Mouse (Mus musculus) thymus, postnatal 14 days (tissue): Measurements from ENCODE around the gene Smarcd3.

ENCODE experiments used
- DNase-seq: peaks from one replicate; pipeline ENCODE4 v3.0.0; 2021

Gene Smarcd3

DNA sequence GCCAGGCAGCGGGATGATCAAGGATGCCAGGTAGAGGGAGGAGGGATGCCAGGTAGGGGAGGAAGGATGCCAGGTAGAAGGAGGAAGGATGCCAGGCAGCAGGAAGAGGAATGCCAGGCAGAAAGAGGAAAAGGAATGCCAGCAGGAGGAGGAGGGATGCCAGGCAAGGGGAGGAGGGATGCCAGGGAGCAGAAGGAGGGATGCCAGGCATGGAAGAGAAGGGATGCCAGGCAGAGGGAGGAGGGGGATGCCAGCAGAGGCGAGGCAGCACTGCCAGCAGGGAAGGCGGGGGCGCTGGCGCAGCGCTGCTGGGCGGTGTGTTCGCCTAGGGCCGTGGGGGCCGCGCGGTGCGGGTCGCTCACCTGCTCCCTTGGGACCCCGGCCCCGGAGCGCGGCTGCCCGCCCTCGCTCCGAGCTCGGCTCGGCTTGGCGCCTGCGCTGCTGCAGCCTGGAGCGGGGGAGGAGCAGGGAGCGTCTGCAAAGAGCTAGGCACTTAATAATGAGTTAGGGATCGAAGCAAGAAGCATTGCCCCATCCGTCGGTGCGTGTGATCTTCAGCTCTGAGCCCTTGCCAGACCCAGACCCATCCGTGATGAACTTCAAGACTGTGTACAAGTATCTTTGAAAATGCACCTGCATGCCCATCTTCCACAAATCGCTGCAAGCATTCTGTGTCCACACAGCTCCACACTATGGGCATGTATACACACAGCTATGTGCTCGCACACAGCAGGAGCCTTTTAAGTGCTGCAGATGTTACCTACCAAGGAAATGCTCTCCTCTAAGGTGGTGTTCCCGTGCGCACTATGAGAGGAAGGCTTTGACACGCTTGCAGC lies at the start of gene Smarcd3:
Smarcd3 (minus strand) TSS at position 426 of the 836 bp plus-strand sequence.
- DNase-seq: no peak

DNA sequence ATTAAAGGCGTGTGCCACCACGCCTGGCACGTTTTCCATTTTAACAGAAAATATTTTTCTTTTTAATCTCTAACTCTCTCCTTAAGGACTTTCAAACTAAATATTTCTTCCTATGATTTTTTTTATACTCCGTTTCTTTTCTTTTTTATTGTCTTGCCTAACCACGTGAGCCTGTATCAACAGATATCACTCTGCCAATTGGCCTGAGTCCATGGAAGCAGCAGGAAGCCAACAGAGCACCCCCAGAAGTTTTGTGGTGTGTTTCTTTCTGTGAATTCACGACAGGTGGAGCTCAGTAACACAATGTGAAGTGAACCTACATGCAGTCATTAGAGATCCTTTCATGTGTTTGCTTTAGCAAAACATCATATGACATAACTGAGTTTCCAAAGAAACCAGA lies 37.2 kb upstream of the Smarcd3 start:
- DNase-seq: no peak

DNA sequence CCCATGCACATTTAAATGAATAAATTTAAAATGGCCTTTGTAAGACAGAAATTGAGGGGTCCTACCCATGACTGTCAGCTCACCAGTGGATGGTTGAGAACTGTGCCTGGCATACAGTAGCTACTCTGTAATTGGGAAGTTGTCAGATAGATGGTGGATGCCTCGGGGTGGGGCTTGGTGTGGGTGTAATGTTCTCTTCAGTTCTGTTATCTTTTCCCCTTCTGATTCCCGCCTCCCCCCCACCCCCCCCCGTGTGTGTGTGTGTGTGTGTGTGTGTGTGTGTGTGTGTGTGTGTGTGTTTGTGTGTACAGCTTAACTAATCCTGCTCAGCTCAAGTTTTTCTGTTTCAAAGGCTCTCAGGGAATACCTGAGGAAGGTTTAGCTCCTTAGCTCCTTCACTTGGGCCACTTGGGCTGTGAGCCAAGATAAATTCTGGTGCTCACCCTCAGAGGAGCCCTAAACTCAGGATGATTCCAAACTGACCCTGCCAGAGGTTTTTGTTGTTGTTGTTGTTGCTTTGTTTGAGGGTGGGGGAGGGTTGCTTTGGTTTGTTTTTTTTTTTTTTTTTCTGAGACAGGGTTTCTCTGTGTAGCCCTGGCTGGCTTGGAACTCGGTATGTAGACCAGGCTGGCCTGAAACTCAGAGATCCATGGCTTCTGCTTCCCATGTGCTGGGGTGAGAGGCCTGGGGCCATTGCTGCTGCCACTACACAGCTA lies 35.7 kb upstream of the Smarcd3 start:
- no peak for DNase-seq

DNA sequence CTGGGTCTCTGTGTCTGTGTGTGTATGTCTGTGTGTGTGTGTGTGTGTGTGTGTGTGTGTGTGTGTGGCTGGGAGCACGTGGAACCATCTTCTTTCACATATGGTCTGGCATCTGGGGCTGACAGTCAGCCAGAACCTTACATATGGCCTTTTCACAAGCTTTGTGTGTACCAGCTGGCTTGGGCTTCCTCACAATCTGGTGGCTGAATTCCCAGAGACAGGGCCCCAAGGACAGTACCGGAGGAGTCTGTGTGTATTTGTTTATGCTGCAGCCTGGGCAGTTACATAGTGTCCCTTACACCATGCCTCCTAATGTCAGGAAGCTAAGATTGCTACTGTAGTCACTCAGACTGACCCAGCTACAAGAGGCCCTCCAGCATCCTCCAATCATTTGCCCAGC lies 32.9 kb upstream of the Smarcd3 start:
- no peak for DNase-seq

DNA sequence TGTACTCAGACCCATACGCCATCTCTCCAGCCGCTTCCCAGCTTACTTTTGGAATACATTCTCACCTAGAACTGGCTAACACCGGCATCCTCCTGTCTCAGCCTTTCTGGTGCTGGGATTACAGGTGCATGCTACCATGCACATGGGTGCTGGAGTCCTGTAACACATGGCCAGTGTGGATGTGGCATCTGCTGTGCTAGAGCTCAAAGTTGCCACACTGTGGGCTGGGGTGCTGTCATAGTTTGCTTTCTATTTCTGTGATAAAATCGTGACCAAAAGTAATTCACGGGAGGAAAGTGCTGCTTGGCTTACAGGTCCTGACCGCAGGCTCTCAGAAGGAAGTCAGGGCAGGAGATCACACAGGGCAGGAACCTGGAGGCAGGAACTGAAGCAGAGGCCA lies 30.3 kb upstream of the Smarcd3 start:
- DNase-seq: no peak

DNA sequence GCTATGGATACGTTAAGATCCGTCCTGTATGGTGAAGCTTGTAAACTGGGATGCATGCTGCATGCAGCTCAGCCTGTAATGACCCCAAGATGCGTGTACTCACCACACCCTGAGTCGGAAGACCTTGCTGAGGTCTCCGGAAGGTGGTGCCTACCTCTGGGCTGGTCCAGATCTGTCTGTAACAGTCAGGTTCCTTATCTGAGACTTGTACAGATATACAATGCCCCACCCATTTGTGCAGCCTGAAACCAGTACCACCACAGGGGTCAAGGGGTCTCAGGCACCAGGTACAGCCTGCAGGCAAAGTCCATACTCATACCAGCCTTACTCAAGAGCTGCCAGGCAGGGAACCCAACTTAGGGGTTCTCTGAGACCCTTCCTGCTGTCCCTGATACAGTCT lies 28.6 kb upstream of the Smarcd3 start:
- no peak for DNase-seq

DNA sequence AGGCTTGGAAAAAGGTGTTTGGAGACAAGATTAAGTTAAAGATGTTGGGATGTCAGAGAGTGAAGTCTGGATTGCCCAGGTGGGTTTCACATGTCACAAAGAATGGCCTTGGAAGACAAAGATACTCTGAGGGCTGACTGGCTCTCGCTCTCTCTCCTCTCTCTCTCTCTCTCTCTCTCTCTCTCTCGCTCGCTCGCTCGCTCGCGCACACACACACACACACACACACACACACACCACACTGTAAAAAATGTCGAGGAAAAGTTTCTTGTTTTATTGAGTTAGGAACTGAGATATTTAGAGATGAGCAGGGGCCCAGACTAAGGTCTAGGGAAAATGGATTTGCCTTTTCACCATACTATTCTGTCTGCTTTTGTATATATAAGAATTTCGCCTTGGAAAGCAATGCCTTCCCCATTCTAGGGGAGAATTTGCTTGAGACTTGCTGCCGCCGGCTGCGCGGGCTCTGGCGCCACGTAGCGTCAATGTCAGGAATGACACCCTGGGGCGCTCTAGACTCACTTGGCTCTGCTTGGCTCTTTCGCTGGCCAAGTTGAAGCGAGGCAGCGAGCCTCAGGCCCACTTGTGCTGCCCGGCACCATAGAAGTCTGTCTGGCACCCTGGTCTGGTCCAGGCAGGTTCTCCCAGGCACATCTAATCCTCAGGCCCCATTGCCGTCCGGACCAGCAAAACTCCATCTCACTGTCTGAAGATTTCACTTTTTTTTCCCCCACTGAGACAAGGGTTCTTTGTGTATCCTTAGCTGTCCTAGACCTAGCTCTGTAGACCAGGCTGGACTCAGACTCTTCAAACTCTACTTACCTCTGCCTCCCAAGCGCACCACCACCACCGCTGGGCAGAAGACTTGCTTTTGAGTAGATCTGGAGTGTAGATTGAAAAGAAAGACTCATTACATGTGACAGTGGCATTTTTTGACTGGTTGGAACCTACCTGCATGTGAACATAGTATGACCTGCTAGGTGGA lies 27.8 kb upstream of the Smarcd3 start:
- peak; percentile 71 for DNase-seq

DNA sequence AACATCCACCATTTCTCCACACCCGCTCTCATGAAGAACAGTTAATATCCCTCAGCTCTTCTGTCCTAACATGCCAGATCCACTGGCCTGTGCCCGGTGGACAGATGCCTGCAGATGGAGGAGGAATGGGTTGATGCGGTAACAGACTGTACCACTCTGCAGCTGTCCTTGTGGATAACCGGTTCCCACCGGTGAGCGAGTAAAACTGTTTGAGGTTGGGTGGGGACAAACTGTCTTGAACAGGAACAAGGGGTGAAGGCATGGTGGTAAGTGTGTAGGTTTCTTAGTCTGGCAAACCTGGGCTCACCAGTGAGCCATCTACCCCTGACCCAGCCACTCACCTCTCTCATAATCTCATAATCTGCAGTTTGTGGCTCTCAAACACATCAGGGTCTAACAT lies 27.1 kb upstream of the Smarcd3 start:
- DNase-seq: no peak

DNA sequence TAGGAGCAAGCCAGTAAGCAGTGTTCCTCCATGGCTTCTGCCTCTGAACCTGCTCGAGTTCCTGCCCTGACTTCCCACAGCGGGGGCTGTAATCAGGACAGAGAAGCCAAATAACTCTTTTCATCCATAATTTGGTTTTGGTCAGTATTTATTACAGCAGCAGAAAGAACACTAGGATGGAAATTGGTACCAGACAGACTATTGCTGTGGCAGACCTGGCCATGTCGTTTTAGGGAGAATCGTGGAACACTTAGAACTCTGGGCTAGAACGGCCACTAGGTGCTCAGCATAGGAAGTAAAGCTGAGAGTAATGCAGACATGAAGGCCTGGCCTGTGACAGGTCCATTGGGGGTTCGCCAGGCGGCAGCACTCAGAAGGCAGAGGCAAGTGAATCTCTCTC lies 25.5 kb upstream of the Smarcd3 start:
- DNase-seq: no peak

DNA sequence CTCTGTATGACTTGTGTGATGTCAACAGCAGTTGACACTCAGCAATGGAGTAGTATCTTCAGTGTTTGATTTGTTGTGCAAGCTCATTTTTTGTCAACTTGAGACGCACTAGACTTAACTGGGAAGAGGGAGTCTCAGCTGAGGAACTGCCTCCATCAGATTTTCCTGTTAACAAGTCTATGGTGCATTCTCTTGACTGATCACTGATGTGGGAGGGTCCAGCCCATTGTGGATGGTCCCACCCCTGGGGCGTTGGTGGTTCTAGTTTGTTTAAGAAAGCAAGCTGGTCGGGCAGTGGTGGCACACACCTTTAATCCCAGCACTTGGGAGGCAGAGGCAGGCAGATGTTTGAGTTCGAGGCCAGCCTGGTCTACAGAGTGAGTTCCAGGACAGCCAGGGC lies 25.0 kb upstream of the Smarcd3 start:
- no peak for DNase-seq

DNA sequence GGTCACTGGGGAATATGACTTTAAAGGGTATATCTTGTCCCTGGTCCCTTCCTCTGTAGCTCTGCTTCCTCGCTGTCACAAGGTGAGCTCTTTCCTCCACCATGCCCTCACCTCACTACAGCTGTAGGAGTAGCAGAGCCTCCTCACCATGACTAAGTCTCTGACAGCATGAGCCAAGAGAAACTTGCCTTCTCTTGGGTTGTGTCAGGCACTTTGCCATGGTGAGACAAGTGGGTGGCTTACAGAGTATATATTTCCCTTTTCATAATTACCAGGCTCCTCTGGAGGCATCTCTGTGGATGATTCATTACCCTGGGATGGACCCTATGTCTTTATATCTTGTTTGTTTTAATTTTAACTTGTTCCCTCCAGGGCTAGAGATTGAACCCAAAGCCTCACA lies 21.2 kb upstream of the Smarcd3 start:
- DNase-seq: no peak

DNA sequence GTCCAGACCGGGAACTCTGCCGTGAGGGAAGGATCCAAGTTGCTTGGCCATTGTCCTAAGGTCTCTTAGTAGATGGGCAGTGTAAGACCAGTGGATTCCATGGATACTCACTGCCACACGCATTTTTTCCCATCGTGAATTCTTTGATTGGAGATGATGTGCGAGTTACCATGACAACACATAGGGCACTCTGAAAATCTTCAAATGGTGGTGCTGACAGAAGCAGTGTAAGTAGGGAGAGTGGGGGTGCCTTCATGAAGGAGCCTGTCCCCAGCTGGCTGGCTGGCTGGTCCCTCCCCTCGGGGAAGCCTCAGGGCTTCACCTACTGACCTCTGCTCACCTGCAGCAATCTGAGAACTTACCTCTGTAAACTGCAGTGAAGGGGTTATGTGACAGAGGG lies 14.9 kb upstream of the Smarcd3 start:
- DNase-seq: no peak

DNA sequence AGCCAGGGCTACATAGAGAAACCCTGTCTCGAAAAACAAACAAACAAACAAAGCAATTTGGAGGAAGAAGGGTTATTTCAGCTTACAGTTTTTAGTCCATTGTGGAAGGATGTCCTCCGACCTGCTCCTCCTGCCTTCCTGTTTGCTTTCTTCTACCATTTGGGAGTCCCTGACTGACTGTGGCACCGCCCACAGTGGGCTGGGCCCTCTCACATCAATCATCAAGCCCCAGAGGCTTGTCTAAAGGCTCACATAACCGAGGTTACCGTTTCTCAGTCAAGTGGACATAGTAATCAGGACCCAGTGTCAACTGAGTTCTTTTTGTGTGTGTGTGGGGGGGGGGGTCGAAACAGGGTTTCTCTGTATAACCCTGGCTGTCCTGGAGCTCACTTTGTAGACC lies 13.9 kb upstream of the Smarcd3 start:
- no peak for DNase-seq

DNA sequence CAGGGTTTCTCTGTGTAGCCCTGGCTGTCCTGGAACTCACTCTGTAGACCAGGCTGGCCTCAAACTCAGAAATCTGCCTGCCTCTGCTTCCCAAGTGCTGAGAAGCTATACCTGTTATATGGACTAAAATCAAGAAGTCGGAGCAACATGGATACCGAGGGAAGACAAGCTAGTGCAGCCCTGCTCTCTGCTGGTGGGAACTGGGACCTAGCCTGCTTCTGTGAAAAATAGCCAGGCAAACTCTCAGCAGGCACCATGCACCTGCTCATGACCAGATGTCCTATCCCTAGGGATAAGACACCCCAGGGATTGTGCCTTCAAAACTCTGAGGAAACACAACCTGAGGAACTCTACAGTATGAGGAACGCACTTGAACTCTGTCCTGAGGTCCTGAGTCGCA lies 12.8 kb upstream of the Smarcd3 start:
- DNase-seq: no peak

DNA sequence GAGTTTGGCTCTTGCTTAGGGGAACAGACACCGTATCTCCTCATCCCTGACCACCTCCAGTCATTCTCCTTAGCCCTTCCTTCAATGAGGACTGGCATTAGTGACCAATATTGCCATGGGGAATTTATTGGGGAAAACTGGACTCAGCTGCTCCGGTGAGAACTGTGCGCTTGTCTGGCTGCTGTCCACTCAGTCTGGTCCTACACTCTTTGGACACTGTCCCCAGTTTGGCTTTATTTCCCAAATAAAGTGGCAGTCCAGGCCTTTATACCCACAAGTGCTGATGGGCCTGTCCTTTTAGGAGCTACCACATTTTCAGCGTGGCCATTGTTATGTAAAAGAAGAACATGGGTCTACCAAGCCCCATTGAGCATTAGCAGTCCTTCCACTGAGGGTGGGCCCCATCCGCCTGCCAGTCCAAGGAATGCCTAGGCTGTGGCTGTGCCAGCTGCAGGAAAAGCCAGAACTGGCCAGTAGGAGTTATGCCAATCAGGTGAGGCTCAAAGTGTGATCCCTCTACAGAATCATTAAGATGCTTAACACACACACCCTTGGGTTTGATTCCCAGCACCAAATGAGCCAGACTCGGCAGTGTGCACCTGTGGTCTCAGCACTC lies 11.4 kb upstream of the Smarcd3 start:
- no peak for DNase-seq

DNA sequence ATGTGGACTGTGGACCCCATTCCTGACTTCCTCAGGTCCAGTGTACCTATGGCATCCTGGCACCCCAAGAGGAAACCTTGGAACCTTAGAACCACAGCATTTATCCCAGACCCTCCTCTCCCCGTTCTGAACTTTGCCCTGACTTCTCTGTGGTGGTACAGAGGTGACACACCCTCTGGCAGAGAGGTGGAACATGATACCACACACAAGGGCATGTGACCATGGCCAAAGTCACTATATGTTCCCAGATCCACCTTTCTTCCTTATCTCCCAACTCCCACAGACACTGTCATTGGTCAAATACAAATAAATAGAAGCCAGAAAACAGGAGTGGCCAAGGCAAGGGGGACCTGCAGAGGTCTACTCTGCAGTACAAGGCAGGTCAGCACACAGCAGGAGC lies 10.9 kb upstream of the Smarcd3 start:
- no peak for DNase-seq

DNA sequence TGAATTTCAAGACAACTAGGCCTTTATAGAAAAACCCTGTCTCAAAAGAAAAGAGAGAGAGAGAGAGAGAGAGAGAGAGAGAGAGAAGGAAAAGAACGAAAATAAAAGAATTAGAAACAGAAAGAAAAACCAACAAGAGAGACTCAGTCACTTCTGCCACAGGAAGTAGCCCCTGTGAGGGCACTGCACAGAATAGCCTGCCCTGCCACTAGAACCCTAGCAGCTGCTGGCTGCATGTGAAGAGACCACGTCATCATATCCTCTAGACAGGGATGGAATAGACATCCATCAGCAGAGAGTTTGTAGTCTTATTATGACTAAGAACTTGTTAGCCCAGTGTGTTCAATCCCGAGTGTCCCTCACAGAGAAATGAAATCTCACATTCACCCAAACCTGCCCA lies 5.5 kb upstream of the Smarcd3 start:
- DNase-seq: no peak

DNA sequence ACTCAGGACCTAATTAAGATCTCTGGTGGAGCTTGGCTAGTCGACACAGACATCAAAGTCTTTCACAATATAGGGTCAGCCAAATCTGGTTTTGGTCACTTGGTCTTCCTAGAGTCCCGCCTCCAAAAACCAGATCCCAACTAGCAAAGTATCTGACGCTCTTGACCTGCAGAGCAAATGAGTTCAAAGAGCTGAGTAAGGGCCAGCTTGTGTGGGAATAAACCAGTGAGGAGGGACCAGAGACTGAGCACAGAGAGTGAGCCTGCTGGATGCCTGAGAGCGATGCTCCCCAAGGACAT lies 560 bp upstream of the Smarcd3 start:
- DNase-seq: no peak

DNA sequence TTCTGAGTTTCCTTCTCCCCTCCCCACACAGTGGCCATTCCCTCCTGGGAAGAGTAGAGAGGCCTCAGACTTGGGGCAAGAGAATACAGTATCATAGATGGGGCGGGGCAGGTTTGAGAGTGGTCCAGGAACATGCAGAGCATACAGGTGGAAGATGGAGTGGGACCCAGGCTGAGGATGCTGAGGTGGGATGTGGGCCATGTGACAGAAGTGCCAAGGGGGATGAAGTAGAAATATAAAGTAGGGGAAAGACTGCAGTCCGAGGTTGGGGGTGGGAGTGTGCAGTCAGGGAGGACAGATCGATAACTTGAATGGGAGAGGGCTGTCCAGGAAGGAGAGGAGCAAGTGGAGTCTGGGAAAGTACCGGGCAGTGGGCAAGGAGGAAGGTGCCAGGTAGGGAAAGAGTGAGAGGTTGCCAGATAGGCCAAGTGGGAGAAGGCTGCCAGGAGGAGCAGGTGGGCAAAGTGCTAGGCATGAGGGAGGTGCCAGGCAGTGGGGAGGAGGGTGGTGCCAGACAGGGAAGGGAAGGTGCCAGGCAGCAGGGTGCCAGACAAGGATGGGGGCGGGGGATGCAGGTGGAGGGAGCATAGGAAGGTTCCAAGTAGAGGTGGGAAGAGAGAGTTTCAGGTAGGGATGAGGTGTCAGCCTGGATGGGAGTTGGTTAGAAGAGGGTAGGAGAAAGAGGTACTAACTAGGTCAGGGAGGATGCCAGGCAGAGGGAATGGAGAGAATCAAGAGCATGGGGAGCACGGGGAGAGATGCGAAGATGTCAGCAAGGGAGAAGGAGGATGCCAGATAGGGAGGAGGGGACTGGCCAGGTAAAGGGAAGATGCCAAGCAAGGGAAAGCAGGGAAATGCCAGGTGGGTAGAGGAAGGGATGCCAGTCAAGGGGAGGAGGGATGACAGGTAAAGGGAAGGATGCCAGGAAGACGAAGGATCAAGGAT lies 898 bp downstream of the Smarcd3 start:
- no peak for DNase-seq

DNA sequence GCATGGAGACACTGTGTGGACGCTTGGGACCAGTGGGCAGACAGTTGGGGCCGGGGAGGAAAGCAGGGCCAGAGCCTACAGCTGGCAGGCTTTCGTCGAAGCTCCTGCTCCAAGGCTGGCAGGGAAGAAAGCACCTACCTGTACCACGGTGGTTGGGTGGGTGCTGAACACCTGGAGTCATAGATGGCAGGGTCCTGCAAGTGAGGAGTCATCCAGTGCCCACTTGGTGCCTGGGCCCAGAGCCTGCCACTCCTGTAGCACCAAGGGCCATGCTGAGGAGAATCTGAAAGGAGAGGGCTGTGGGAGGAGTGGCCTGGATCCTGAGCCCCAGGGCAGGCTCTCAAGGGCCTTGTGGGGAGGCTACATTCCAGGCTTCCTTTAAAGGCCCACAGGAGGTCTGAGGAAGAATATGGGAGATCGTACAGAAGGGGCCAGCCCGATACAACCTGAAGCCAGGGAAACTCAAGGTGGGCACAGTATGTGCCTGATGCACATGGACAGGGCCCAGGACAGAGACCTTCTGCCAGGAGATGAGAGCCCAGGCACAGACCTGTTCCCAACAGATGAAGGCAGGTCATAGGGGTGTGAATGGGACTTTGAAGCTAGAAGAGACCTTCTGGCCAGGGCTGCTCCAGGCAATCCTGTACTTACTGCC lies 1.7 kb downstream of the Smarcd3 start:
- no peak for DNase-seq

DNA sequence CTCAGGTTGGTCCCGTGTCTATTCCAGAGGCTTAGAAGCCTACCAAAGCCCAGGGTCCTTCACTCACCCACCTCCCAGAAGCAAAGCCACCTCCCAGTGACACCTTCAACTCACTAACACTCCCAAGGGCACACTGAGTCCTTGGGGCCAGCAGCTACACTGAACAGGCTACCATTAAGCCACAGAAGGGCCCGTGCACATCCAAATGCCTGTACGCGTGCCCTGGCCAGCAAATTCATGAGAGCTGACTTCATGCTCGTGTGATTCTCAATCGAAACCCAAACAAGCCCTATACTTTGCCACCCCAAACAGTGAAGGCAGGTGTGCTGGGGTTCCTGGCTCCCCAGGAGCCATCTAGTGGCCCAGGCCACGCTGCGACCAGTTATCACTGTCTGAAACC lies 3.6 kb downstream of the Smarcd3 start:
- no peak for DNase-seq
